Mouse (Mus musculus): ENCODE data around the gene Rap1gap. TPM values are rescaled to one million over a fixed set of nuclear protein-coding genes. Genes with fewer than 3 reads are reported as not detected.

The Rap1gap gene
- polyA plus RNA-seq, 2 experiments from 2014 or later = 1.4 TPM; not detected in 1

DNA sequence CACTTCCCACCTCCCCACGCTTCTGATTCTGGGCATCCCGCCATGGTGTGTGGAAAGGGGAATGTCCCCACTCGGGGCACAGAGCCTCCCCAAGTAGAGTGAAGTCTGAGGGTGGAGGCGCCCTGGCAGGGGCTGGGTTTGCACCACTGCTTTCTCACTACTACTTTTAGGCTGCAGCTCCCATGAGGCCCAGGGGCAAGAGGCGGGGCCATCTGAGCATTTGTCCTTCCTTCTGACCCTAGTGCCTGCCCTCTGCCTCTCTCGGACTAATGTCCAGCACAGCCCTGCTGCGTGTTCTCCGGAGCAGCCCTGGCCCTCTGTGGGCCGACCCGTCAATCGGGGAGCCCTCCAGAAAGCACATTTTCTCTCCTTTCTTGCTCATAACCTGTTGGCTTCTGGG is 59.7 kb downstream of the Rap1gap start:
- ATAC-seq = peak; percentile 61

DNA sequence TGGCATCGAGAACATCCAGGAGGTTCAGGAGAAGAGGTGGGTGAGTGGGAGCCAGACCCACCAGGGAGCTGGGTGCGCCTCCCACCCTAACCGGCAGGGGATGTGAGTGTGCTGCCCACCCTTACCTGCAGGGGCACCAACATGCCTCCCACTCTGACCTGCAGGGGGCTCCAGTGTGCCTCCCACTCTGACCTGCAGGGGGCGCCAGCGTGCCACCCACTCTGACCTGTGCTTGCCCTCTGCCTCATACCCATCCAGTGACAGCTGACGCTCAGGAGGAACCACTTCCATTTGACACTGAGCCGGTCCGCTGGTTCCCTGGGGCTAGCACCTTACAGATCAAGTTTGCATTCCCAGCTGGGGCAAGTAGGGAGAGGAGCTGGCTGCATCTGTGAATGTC is 60.2 kb downstream of the Rap1gap start:
- ATAC-seq = peak; percentile 73

DNA sequence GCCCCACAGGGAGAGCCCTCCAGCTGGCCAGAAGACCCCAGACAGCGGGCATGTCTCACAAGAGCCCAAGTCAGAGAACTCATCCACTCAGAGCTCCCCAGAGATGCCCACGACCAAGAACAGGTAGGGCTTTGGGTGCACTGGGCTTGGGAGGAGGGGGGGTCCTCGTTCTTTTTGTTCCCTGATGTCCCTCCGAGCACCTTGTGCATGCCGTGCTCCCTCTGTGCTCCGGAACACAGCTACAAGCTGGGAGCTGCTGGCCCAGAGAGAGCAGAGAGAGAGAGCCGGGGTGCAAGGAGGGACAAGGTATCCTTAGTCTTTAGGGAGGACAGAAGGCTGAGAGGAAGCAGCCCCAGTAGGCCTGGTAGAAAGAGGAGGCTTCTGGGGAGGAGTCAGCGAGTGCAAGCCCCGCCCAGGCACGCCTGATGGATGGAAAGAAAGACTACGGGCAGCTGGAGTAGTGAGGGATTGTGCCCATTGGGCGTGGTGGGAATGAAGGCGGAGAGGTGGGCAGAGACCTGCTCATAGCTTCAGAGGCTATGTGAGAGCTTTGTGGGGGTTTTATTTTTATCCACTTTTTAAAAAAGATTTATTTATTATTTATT is 61.1 kb downstream of the Rap1gap start:
- ATAC-seq = no peak

DNA sequence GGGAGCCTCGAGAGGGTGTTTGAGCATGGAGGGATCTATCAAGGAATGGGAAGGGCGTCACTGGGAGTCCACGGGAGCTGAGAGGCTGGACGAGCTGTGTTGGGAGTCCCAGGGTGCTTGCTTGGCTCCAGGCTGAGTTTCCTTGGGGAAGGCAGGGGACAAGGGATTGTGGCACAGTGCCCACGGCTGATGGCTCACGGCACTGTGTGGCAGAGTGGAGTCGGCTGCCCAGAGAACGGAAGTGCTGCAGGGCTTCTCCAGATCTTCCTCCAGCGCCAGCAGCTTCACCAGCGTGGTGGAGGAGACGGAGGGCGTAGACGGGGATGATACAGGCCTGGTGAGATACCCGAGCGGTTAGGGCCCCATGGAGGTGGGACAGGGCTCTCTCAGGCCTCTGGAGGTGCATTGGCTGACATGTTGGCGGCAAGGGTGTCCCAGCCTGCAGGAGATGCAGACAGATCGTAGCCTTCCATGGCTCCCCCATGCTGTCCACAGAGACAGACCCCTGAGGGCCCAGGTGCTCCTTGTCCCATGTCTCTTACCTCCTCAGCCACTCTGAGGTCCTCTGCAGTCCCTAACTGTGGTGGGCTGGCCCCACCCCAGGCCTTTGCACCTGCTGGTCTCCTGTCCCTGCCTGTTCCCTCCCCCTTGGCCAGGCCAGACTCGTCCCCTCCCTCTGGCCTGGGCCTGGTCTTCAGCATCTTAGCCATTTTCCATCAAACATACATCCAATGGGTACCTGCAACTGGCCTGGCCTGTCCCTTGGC is 62.4 kb downstream of the Rap1gap start:
- no peak for ATAC-seq

DNA sequence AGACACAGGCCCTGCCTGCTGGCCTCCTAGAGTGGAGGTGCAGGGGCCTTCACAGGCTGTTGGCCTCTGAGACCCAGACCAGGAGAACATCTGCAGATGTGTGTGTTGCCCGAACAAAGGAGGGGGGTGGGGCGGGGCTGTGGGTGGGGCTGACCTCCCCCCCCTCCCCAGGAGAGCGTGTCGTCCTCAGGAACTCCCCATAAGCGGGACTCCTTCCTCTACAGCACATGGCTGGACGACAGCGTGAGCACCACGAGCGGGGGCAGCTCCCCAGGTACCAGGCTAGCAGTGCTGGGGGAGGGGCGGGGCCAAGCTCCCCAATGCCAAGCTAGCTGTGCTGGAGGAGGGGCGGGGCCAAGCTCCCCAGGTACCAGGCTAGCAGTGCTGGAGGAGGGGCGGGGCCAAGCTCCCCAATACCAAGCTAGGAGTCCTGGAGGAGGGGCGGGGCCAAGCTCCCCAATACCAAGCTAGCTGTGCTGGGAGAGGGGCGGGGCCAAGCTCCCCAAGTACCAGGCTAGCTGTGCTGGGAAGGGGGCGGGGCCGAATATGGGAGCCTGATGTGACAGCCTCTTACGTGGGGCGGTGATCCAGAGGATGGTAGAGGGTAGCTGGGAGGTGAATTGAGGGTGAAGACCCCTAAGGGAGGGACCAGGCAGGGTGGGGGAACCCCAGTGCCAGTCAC is 63.1 kb downstream of the Rap1gap start:
- ATAC-seq = no peak

DNA sequence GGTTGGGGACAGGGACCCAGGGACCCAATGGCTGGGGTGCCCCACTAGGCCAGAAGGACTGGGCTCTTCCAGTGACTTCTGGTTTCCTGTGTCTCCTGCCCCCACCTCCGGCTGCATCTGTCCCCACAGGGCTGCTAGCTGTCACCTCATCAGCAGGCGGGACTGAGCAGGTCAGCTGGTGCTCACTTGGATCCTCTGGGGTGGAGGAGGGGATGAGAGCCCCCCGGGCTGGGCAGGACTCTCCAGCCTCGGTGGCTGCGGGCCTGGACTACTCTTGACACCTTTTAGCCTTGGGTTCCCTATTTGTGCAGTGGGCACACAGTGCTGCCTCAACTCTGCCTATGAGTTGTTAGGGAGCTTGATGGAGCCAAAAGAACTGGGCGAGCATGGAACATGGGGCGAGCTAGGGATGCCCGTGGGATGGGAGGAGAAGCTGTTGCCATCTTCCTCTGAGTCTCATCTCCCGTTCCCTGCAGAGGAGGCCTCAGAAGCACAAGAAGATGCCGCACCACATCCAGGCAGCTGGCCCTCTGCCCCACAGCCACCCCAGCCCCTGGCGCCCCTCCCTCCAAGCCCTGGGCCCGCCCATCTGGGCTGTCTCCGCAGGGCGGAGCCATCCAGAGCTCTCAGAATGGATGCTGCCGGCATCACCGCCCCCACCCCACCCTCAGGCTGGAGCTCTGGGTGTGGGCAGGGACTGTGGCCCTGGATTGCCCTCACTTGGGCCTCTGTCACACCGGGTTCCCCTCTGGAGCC is 64.1 kb downstream of the Rap1gap start:
- ATAC-seq = no peak

DNA sequence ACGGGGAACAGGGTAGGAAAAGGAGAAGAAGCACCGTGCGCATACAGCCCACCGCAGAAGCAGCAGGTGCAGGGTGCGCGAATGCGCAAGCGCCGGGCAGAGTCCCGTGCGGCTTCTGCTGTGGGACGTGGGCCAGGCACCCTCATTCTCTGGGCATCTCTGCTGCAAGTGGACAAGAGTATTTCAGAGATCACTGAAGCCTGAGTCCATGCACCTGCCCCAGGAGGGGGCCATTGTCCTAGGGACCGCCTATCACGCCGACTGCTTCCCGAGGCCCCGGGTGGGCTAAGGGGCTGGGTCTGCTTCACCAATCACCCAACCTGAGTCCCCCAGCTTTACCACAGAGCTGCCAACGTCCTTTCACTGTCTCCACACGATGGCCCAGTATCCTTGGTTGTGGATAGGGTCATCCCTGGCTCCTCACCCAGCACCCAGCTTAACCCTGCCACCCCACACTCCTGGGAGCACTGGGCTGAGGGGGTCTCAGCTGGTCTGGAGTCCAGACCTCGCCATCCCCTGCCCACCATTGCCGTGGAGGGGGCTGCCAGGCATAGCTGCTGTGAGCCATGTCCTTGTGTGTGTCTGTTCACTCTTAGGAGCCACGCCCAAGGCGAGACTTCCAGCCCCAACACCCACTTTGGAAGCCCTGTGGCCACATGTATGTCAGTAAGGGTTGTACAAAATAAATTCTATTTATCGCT is 64.8 kb downstream of the Rap1gap start:
- ATAC-seq = no peak

DNA sequence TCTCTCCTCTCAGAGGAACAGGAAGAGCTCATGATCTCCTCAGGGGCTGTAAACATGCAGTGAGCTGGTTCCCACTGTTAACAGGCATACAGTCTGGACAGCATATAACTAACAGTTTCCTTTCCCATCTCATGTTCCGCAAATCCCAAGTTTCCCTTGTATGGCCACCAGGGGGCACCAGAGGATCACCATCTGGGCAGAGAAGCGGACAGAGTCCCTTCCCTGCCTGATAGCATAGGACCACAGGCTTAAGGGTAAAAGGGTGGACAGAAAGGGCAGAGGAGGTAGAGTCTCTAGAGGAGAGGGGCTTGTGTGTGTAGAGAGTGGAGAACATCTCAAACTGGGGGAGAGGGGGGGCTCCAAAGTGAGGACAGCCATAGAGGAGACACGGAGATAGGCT is 65.6 kb downstream of the Rap1gap start:
- no peak for ATAC-seq

DNA sequence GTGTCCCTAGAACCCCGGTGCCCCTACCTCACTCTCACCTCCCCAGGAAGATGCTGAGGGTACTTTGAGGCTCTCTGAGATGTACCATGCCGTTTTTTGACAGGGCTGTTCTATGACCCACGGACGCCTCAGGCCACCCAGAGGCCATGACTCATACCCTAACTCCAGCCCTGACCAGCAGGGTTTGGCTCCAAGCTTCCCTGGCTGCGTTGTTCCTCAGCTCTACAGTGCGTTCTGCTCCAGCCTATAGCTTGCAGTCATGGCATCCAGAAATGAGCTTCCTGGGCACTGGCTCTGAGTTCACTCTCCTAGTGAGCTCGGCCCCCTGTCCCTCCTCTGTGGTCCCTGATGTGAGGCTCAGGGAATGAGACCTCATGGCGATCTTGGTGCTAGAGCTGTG is 66.2 kb downstream of the Rap1gap start:
- ATAC-seq = no peak

DNA sequence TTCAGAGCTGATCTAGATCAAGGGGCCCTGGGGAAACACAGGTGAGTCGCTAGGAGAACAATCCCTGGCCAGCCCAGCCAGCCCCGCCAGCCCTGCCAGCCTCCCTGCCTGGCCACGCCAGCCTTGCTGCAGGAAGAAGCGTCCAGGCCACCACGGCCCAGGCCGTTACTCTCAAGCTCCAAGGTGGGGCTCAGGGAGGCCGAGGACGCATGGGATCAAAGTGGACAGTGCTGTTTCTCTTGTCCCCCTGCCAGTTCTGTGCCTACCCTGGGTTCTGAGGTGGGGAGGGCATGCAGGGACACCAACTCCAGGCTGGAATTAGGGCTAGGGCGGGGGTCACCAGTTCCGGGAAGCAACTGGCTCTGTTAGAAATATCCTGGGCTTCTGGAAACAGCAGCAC is 67.4 kb downstream of the Rap1gap start:
- ATAC-seq = no peak

DNA sequence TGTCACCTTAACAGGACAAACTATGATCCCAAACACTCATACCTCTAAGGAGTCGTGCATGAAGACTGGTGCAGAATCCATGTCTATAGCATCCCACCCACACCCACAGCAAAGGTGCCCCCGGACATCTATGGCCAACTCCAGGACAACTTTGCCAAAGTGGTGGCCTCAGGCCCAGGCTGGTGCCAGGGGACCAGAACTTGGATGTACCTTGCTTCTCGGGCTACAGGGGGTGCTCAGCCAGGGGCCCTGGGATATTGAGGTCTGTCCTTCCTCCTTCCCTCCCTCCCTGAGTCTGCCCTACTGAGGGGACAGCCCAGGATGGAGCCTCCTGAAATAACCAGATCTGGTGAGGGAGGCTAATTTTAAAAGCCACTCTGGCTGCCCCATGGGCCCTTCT is 67.8 kb downstream of the Rap1gap start:
- no peak for ATAC-seq

DNA sequence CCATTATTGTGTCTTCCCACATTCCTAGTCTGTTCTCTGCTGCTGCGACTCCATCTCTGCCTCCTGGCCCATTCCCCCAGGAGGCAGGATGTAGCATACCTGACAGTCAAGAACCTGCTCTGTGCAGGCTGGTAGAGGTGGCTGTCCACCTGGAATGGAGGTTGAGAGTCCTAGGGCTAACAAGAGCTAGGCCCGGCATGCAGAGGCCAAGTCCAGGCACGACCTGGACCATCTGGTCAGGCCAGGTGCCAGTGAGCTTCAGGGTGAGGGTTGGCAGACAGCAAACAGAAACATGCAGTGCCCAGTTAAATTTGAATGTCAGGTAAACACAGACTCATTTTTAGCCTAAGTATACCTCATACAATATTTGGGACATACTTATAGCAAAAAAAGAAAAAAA is 68.4 kb downstream of the Rap1gap start:
- no peak for ATAC-seq

DNA sequence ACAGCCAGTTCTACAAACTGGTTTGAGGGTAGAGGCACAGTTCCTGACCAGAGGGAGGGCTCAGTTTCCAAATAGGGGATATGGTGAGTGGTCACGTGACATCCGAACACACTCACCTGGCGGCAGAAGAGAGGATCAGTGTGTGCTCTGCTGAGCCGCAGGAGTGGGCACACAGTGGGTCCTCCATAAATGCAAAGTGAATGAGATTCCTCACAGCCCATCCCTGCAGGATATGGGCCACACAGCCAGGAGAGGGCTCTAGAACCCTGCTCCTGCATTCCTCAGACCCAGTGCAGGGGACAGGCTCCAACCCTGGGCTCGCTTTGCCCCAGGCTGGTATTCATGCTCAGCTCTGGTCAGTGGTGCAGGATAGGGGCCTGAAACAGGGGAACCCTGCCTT is 68.9 kb downstream of the Rap1gap start:
- no peak for ATAC-seq

DNA sequence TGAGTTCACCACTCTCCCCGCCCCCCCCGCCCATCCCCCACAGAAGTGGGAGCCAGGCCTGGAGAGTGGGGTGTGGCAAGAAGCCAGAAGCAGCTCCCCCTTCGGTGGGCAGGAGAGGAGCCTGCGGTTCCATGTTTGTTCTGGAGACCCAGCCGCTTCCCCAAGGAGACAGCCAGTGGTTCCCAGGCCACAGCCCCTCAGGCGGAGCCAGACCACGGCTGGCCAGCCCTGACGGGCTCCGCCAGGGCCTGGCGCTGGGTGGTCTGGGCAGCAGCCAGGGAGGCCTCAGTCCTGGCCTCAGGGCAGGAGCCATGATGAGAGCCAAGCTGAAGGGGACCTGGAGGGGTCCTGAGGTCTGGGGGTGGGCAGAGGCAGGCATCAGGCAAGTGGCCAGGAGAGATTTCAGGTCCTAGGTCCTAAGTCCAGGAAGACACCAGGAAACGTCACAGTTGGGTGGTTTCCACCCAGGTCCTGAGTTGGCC is 71.7 kb downstream of the Rap1gap start:
- no peak for ATAC-seq

DNA sequence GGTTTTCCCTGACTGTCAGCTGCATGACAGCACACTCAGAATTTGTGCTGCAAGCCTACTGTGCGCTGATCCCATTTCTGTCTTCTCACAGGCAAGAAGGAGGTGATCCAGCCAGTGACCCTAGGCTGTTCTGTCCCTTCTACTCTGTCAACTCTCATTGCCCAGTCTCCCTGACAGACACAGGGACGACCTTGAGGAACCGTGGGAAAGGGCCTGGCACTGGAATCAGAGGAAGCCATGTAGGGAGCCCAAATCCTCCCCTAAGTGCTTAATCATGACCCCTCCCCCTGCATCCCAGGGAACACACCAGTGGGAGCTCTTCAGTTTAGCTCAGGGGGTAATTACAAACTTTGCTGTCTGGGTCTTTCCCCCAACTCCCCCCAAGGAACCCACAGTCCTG is 73.2 kb downstream of the Rap1gap start:
- no peak for ATAC-seq

DNA sequence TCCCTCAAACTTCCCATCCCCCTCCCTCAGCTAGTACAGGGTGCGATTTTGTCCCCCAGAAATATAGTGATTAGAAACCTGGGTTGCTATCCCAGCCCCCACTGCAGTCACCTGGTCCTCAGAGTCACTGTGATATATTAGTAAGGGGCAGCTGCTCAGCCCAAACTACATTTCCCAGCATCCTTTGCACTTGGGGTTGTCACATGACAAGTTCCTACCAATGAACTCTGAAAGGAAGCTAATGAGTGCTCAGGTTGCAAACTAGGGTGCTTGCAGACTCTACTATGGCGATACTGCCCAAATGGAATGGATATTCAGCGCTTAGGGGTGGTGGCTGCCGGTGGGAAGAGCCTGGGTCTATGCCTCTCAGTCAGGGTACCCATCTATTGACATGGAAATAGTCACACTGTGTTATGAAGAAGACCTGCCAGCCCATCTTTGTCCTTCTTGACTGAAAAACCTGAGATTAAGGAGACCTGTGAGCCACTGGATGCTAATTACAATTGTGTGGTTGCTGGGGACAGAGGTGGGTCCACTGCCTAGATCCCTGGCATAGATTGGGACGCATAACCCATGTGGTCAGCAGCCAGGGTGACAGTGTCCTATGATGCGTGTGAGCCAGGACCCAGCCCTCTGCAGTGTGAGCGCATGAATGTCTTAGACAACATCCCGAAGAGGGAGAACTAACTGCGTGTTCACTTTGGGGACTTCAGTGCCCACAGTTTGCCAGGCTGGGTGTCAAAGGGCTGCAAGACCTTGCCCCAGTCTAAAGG is 74.8 kb downstream of the Rap1gap start:
- peak; percentile 63 for ATAC-seq

DNA sequence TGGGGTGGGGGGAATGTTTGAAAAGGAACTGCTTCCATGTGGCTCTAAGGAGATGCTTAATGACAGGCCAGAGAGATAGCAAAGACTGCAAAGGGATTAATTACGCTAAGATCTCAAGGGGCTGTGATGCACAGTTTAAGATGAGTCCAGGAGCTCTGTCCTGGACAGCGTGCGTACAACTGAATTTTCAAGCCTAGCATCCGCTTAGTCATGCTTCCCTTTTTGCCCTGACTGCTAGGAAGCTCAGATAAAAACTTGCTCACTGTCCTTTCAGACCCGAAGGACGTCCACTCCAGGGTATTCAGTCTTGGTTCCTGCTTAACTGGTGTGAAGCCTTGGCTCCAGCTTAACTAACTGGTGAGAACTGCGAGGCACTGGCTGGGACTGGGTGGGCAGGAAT is 75.8 kb downstream of the Rap1gap start:
- no peak for ATAC-seq

DNA sequence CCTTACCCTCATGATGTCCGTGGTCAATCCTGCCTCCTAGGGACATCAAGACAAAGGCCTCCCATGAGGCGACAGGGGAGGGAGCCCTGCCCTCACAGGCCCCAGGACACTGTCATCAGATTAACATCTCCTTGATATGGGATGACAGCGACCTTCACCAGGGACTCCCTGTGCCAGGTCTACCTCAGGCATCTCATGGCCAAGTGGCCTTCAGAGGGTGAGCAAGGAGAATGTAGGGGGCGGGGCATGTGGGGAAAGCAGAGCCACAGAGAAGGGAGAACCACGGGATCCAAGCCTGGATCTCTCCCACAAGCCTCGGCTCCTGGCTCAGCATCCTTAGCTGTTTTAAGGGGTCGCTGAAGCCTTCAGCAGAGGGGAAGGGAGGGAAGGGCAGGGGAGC is 79.3 kb downstream of the Rap1gap start:
- ATAC-seq = no peak

DNA sequence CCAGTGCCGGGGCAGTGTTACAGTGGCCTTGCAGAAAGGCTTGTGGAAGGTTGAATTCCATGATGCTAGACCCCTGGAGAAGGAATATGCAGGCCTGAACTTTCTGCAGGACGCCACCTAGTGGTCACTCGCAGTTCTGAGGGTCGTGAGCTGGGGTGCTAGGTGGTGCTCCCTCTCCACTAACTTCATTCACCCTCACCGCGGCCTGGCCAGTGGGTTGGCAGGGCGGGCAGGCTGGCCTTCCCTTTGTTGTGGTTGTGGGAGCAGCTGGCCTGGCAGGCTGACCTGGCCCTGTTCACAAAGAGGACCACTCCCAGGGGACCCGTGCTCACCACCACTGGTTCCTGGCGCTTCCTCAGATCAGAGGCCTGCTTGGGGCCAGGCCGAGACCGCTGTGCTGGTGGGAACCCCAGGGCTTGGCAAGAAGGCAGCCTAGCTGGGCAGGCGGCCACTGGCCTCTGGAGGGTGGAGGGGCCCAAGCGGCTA is 80.0 kb downstream of the Rap1gap start:
- no peak for ATAC-seq

DNA sequence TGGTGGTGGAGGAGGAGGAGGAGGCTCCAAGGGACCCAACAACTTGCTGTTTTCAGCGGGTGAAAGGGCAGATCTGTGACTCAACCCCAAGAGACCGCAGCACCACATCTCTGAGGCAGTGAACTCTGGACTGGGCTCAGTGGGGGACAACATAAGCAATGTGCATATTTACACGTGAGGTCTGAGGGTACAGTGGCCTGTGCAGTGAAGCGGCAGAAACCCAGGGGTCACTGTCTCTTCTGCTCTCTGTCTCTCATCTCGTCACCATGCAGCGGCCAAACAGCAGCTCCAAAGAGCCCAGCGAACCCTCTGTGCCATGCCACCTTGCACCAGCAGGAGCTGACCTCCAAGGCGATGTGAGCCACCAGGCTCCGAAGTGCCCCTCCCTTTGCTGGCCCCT is 82.6 kb downstream of the Rap1gap start:
- no peak for ATAC-seq

DNA sequence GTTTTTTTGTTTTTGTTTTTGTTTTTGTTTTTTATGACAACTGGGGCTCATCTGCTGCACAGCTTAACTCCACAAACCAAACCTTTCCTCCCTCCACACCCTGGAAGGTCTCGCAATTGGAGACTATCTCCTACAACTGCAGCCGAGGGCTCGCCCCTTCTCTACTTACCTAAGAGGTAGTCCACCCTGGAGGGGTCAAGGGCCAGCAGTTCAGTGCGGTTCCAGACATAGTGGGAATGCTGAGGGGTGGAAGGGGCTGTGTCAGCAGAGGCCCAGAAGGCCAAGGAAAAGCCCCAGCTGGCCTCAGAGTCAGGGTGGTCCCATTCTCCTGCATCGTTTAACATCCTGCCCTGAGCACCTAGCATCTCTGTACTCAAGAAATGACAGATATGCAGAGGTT is 83.1 kb downstream of the Rap1gap start:
- ATAC-seq = no peak

DNA sequence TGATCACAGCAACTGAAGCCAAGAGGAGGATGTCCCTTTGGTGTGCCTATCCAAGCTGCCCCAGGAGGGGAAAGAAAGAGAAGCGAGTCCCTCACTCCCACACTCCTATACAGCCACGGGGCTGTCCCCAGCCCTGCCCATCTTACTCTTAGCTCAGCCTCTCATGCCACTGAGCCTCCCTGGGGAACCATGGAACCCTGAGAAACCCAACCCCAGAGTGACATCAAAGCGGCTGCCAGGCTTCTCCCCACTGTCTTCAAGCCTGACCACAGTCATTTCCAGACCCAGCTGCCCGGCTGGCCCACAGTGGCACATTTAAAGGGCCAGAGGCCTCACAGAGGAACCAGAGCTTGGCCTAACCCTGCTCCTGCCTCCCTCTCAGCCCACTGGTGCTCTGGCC is 84.2 kb downstream of the Rap1gap start:
- no peak for ATAC-seq
